34 mouse cellular contexts compared by ENCODE assay signal in the genomic region with DNA sequence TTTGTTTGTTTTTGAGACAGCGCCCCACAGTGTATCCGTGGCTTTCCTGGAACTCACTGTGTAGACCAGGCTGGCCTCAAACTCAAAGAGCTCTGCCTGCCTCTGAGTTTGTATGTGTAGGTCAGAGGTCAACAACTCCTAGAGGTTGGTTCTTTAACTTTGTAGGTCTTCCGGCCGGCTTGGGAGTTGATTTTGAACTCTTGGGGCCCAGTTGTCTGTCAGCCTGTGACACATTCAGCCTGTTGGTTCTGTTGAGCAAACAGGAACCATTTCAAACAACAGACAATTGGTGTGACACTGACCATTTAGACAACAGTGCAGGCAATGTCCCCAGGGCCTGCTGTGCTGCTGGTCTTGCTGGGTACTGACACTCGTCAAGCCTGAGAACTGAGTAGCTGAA. TPM values are rescaled to one million over a fixed set of nuclear protein-coding genes. Genes with fewer than 3 reads are reported as not detected.
DNase-seq lines count a peak whose midpoint lies in the region; ATAC-seq and TF ChIP-seq lines count a peak whose summit lies in the region.
"Had no signal": no experiment of that assay in that cellular context is flagged by ENCODE, and none has a peak within 500 bp of the region (broad histone marks: within the 10 kb centered on the region; RNA-seq: fewer than 3 reads in every experiment).

No protein-coding gene starts in this region.

- peaks cover 31% of the 10 kb centered on the region for H3K36me3 ChIP-seq in lung, postnatal 0 days (ENCODE audit: insufficient read depth, low read length)
- H3K36me3 ChIP-seq: forebrain, embryonic 15.5 days; hindbrain, embryonic 13.5 days had no signal

- no peaks in the 10 kb centered on the region for H3K4me1 ChIP-seq in lung, postnatal 0 days (ENCODE audit: insufficient read depth, low read depth, low read length)
- H3K4me1 ChIP-seq: forebrain, embryonic 12.5 days; forebrain, embryonic 15.5 days; heart, embryonic 15.5 days; hindbrain, embryonic 10.5 days; hindbrain, embryonic 13.5 days had no signal

- ATAC-seq in lung, postnatal 0 days: no peak
- ATAC-seq: forebrain, embryonic 15.5 days; hindbrain, embryonic 16.5 days; inflammation-experienced regulatory T-cells, adult 6 months had no signal

- H3K9ac ChIP-seq in lung, postnatal 0 days (replicated peaks; ENCODE audit: low read depth): no peak overlapping the region
- H3K9ac ChIP-seq: embryonic facial prominence, embryonic 13.5 days; forebrain, embryonic 12.5 days; forebrain, embryonic 15.5 days; heart, embryonic 12.5 days; heart, embryonic 15.5 days; hindbrain, embryonic 13.5 days had no signal

- no peak overlapping the region for H3K4me3 ChIP-seq in layer of hippocampus, adult 2 months
- no peak overlapping the region for H3K4me3 ChIP-seq in lung, postnatal 0 days (ENCODE audit: low read depth, low read length)
- H3K4me3 ChIP-seq: embryonic facial prominence, embryonic 10.5 days; embryonic facial prominence, embryonic 13.5 days; erythroblast, embryonic 14.5 days; forebrain, embryonic 12.5 days; forebrain, embryonic 15.5 days; heart, embryonic 12.5 days; heart, embryonic 15.5 days; hindbrain, embryonic 10.5 days; hindbrain, embryonic 13.5 days had no signal

- TF ChIP-seq EP300 in lung, postnatal 0 days (IDR thresholded peaks at IDR 0.05): no peak

- no peak for DNase-seq in layer of hippocampus, adult 2 months (ENCODE audit: low spot score in 2 of 2)
- DNase-seq in layer of hippocampus, postnatal 25 days (ENCODE audit: extremely low spot score in 1 of 2, low spot score in 1 of 2): no peak
- no peak for DNase-seq in lung, postnatal 0 days (ENCODE audit: low spot score)
- no peak for DNase-seq in lung, adult 18-20 months
- DNase-seq in induced T-regulatory cell, adult 2 months (ENCODE audit: low read depth): peak; percentile 52
- no peak for DNase-seq in frontal cortex, postnatal 25 days (ENCODE audit: low spot score in 2 of 2)
- DNase-seq: adrenal gland, adult 2 months; adrenal gland, postnatal 25 days; B cell, adult 2 months; cerebellum, adult 11-12 months; cerebellum, adult 8-10 months; cerebellum, postnatal 10 days; cerebellum, postnatal 36 days; embryo, embryonic 11 days; gastrocnemius, postnatal 25 days; heart, adult 18-20 months; heart, postnatal 10 days; heart, postnatal 36 days had no signal

- no peaks in the 10 kb centered on the region for H3K9me3 ChIP-seq in lung, postnatal 0 days (ENCODE audit: low read length)
- H3K9me3 ChIP-seq: embryonic facial prominence, embryonic 10.5 days; embryonic facial prominence, embryonic 13.5 days; forebrain, embryonic 12.5 days; forebrain, embryonic 15.5 days; heart, embryonic 12.5 days; heart, embryonic 15.5 days; hindbrain, embryonic 10.5 days; hindbrain, embryonic 13.5 days had no signal

- no peak overlapping the region for H3K4me2 ChIP-seq in lung, postnatal 0 days (replicated peaks; ENCODE audit: low read depth, low read length)
- H3K4me2 ChIP-seq: embryonic facial prominence, embryonic 13.5 days; forebrain, embryonic 12.5 days; forebrain, embryonic 15.5 days; heart, embryonic 12.5 days; heart, embryonic 15.5 days; hindbrain, embryonic 13.5 days had no signal

- peak overlapping the region; percentile 32; the same call in 1 of the 2 replicates for H3K27ac ChIP-seq in layer of hippocampus, adult 2 months
- H3K27ac ChIP-seq in lung, postnatal 0 days (ENCODE audit: low read length): 0 out of 2 replicates have a peak overlapping the region, but pooled peaks have one; percentile 20
- H3K27ac ChIP-seq: embryonic facial prominence, embryonic 10.5 days; embryonic facial prominence, embryonic 13.5 days; forebrain, embryonic 12.5 days; forebrain, embryonic 15.5 days; heart, embryonic 15.5 days; hindbrain, embryonic 10.5 days; hindbrain, embryonic 13.5 days had no signal

- WGBS in lung, postnatal 0 days: 55% methylated on average over 5 of the region's 5 CpGs

- no peaks in the 10 kb centered on the region for H3K27me3 ChIP-seq in lung, postnatal 0 days (replicated peaks; ENCODE audit: insufficient read depth, low read length)
- H3K27me3 ChIP-seq: CH12.LX; embryonic facial prominence, embryonic 13.5 days; forebrain, embryonic 12.5 days; forebrain, embryonic 15.5 days; heart, embryonic 12.5 days; heart, embryonic 15.5 days had no signal

- no peak for TF ChIP-seq CTCF in layer of hippocampus, adult 2 months (conservative IDR thresholded peaks at IDR 0.05)
- TF ChIP-seq CTCF in lung, postnatal 0 days (IDR thresholded peaks at IDR 0.05): no peak

RNA-seq across cellular contexts. Expression of gene Gm17334, which starts 4.7 kb away (rescaled TPM):
- 1 to 10 TPM; 1.1 to 1.6 TPM for total RNA-seq in layer of hippocampus, adult 2 months (2021)
- 1 to 10 TPM; 1.0 to 1.8 TPM for total RNA-seq in layer of hippocampus, postnatal 25 days (2021)
- polyA plus RNA-seq in lung, postnatal 0 days (2015; fragmentation: Nextera tagmentation; extraction: Ambion mirVana): 0.46 and 0.61 TPM in 2 replicates
- total RNA-seq: gastrocnemius, adult 18-20 months; gastrocnemius, postnatal 25 days; MEL had no signal
- polyA plus RNA-seq: brain, embryonic 14.5 days; embryonic facial prominence, embryonic 10.5 days; embryonic facial prominence, embryonic 13.5 days; erythroblast, embryonic 14.5 days; forebrain, embryonic 12.5 days; forebrain, embryonic 15.5 days; heart, embryonic 12.5 days; heart, embryonic 15.5 days; hindbrain, embryonic 10.5 days; hindbrain, embryonic 13.5 days; hindbrain, embryonic 16.5 days had no signal

RNA-seq across cellular contexts. Expression of gene Irf1, which starts 7.9 kb away (rescaled TPM):
- 10 to 100 TPM in 1 of 2 experiments, 1 to 10 TPM in 1; 9.0 to 12.4 TPM for total RNA-seq in layer of hippocampus, adult 2 months (2021)
- total RNA-seq in layer of hippocampus, postnatal 25 days (2021): 1 to 10 TPM; 7.6 to 7.7 TPM
- 52.5 and 64.9 TPM in 2 replicates for polyA plus RNA-seq in lung, postnatal 0 days (2015; fragmentation: Nextera tagmentation; extraction: Ambion mirVana)

RNA-seq across cellular contexts. Expression of gene Il5, which starts 57.1 kb away (rescaled TPM):
- not detected for total RNA-seq in layer of hippocampus, adult 2 months (2021)
- not detected for total RNA-seq in layer of hippocampus, postnatal 25 days (2021)
- not detected in 2 replicates for polyA plus RNA-seq in lung, postnatal 0 days (2015; fragmentation: Nextera tagmentation; extraction: Ambion mirVana)
- total RNA-seq: adrenal gland, adult 2 months; adrenal gland, postnatal 25 days; CH12.LX; gastrocnemius, adult 18-20 months; gastrocnemius, postnatal 25 days; heart, adult 18-20 months; heart, postnatal 10 days; heart, postnatal 36 days; MEL had no signal
- polyA plus RNA-seq: brain, embryonic 14.5 days; embryonic facial prominence, embryonic 10.5 days; embryonic facial prominence, embryonic 13.5 days; erythroblast, embryonic 14.5 days; forebrain, embryonic 12.5 days; forebrain, embryonic 15.5 days; gonadal fat pad, adult 2 months; heart, embryonic 12.5 days; heart, embryonic 15.5 days; hindbrain, embryonic 10.5 days; hindbrain, embryonic 13.5 days; hindbrain, embryonic 16.5 days; inflammation-experienced regulatory T-cells, adult 6 months had no signal
